Mouse (Mus musculus) bone marrow macrophage, adult 2 months (primary cell): ENCODE measurements around the gene Ltn1.

Experiments used
- CTCF ChIP-seq: IDR thresholded peaks from 2 replicates; pipeline ENCODE4 v1.5.1; 2012; ENCODE audit warnings: low read depth, mild to moderate bottlenecking, low read length, moderate library complexity
- POLR2A ChIP-seq: IDR thresholded peaks from 2 replicates; pipeline ENCODE4 v1.6.1; 2012; ENCODE audit warnings: mild to moderate bottlenecking, low read depth, low read length, borderline replicate concordance

DNA sequence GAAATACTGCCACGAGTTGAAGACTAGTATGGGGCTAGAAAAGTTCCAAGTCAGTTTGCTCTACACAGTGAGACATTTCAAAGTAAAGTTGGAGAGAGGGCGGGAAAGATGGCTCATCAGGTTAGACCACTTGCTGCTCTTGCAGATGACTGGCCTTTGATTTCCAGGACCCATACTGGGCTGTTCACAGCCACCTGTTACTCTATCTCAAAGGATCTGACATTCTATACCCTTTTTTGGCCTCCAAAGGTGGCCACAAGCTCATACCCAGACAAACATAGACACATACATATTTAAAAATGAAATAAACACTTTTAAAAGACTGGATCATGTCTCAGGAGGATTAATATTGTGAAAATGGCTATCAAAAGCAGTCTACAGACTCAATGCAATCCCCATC is 48.0 kb downstream of the Ltn1 start:
- no peak for TF ChIP-seq CTCF
- no peak for TF ChIP-seq POLR2A
